Mouse (Mus musculus) bone marrow macrophage, adult 2 months (primary cell): ENCODE data around the gene Syt6.

Experiments
- CTCF ChIP-seq: IDR thresholded peaks from 2 replicates; pipeline ENCODE4 v1.5.1; 2012; ENCODE audit warnings: low read depth, mild to moderate bottlenecking, low read length, moderate library complexity
- POLR2A ChIP-seq: IDR thresholded peaks from 2 replicates; pipeline ENCODE4 v1.6.1; 2012; ENCODE audit warnings: mild to moderate bottlenecking, low read depth, low read length, borderline replicate concordance

DNA sequence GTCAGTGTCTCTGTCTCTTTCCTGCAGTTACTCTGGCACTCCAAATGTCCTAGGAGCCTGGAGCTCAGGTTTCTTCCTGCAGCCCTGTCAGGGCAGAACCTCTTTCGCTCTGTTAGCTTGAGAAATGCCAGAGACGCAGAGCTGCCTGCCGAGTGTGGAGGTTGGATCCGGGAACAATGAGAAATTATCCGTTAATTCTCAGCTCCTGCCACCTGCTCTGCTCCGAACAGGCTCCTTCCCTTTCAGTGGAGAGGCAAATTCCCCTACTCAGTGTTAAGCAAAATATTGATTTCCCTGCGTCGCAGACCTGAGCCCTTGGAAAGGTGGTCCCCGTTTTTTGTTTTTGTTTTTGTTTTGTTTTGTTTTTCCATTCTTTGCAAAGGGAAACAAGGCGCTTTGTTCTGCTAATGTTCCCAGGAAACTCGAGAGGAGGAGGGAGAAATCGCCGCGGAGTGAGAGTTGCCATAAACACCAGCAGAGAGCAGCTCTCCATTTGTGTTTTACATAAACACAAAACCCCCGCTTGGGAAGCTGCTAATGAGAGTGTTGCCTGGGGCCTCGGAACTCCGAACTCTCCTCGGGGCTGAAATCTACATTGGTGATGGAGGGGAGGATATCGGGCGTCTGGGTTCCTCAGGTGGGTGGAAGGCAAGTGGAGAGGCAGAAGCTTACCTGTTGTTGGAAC, 1.8 kb upstream of the Syt6 start:
- TF ChIP-seq CTCF (no peak), POLR2A (no peak)
